Mouse (Mus musculus): ENCODE measurements around the gene Rgs21. TPM values are rescaled to one million over a fixed set of nuclear protein-coding genes. Genes with fewer than 3 reads are reported as not detected.

Rgs21 gene
- 0.12 TPM in 1 of 2 replicates, not detected in the other for polyA plus RNA-seq (2015; fragmentation: Nextera tagmentation; extraction: Ambion mirVana)

DNA sequence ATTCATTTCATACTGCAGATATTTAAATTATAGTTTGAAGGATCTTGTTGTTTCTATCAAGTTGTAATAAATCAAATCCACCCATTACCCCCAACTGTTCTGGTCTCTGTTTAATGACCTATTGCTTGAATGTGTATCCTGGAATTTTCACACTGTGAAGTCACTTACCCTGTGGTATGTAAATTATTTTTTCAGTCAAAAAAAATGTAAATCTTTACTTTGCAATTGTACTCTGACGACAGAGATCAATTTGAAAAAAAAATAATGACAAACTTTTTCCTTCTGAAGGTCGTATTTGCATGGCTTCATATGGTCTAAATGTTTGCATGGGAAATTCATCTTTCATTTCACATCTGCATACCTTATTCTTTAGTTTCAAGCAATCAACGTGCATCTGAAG is at the start of gene Rgs21:
Gene Rgs21, minus strand, starts transcription at position 101 of the 400 bp plus-strand sequence.
- WGBS, result 61% methylated on average over 3 of the region's 3 CpGs
- H3K4me2 ChIP-seq (ENCODE audit: low read depth, low read length), result no peak within 1 kb of the TSS
- no peak for ATAC-seq (replicated peaks; ENCODE audit: extremely low read depth, insufficient read depth, low FRiP score)
- H3K4me1 ChIP-seq (ENCODE audit: control insufficient read depth, insufficient read depth, low read length), result no peaks in the 10 kb centered on the region
- no peak within 1 kb of the TSS for H3K9ac ChIP-seq (ENCODE audit: low read length)
- no peaks in the 10 kb centered on the region for H3K36me3 ChIP-seq (ENCODE audit: control insufficient read depth, insufficient read depth)
- no peaks in the 10 kb centered on the region for H3K9me3 ChIP-seq (replicated peaks; ENCODE audit: control insufficient read depth, low read length)
- H3K4me3 ChIP-seq (ENCODE audit: low read length), result no peak within 1 kb of the TSS
- no peaks in the 10 kb centered on the region for H3K27me3 ChIP-seq (ENCODE audit: control insufficient read depth, insufficient read depth, low read length)
- no peak within 1 kb of the TSS for H3K27ac ChIP-seq (ENCODE audit: low read length)

DNA sequence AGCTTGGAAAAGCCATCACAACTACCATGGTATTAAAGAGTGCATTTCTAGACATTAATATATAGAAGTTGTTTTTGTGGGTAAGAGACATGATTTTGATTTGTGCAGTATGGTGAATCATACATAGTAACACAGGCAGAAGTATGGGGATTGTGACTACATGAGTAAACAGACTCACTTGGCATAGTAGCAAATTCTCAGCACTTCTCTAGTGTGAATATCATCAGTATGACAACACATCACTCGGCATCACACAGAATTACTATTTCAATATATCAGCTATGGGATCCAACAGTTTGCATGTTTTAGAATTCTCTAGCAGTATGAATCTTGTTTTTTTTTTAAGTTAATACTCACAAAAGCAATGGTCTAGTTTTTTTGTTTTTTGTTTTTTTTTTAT is 36.6 kb upstream of the Rgs21 start:
- no peaks in the 10 kb centered on the region for H3K9me3 ChIP-seq (replicated peaks; ENCODE audit: control insufficient read depth, low read length)
- no peak overlapping the region for H3K4me3 ChIP-seq (ENCODE audit: low read length)
- 86% methylated on average over 1 of the region's 1 CpGs for WGBS
- no peak overlapping the region for H3K4me2 ChIP-seq (ENCODE audit: low read depth, low read length)
- ATAC-seq (replicated peaks; ENCODE audit: extremely low read depth, insufficient read depth, low FRiP score), result no peak
- no peaks in the 10 kb centered on the region for H3K36me3 ChIP-seq (ENCODE audit: control insufficient read depth, insufficient read depth)
- no peak overlapping the region for H3K27ac ChIP-seq (ENCODE audit: low read length)
- no peak overlapping the region for H3K9ac ChIP-seq (ENCODE audit: low read length)
- no peaks in the 10 kb centered on the region for H3K4me1 ChIP-seq (ENCODE audit: control insufficient read depth, insufficient read depth, low read length)
- no peaks in the 10 kb centered on the region for H3K27me3 ChIP-seq (ENCODE audit: control insufficient read depth, insufficient read depth, low read length)

- WGBS, result 70% methylated on average over 2 of the region's 2 CpGs
- H3K4me2 ChIP-seq (ENCODE audit: low read depth, low read length), result no peak overlapping the region
- ATAC-seq (replicated peaks; ENCODE audit: extremely low read depth, insufficient read depth, low FRiP score), result no peak
- H3K27ac ChIP-seq (ENCODE audit: low read length), result no peak overlapping the region
- no peaks in the 10 kb centered on the region for H3K27me3 ChIP-seq (ENCODE audit: control insufficient read depth, insufficient read depth, low read length)
- H3K9ac ChIP-seq (ENCODE audit: low read length), result no peak overlapping the region
- no peak overlapping the region for H3K4me3 ChIP-seq (ENCODE audit: low read length)
- H3K4me1 ChIP-seq (ENCODE audit: control insufficient read depth, insufficient read depth, low read length), result no peaks in the 10 kb centered on the region
- H3K9me3 ChIP-seq (replicated peaks; ENCODE audit: control insufficient read depth, low read length), result no peaks in the 10 kb centered on the region
- no peaks in the 10 kb centered on the region for H3K36me3 ChIP-seq (ENCODE audit: control insufficient read depth, insufficient read depth)
These were observed 35.5 kb upstream of the Rgs21 start for GRCm38 (mm10) chr1:144602987-144603386.

- Histone ChIP-seq H3K4me1 (ENCODE audit: control insufficient read depth, insufficient read depth, low read length) (no peaks in the 10 kb centered on the region), H3K4me2 (ENCODE audit: low read depth, low read length) (no peak overlapping the region), H3K9ac (ENCODE audit: low read length) (no peak overlapping the region), H3K36me3 (ENCODE audit: control insufficient read depth, insufficient read depth) (no peaks in the 10 kb centered on the region), H3K27me3 (ENCODE audit: control insufficient read depth, insufficient read depth, low read length) (no peaks in the 10 kb centered on the region), H3K4me3 (ENCODE audit: low read length) (no peak overlapping the region), H3K27ac (ENCODE audit: low read length) (no peak overlapping the region), H3K9me3 (replicated peaks; ENCODE audit: control insufficient read depth, low read length) (no peaks in the 10 kb centered on the region)
- 34% methylated on average over 1 of the region's 1 CpGs for WGBS
- ATAC-seq (replicated peaks; ENCODE audit: extremely low read depth, insufficient read depth, low FRiP score), result no peak
These were observed 11.9 kb upstream of the Rgs21 start for GRCm38 (mm10) chr1:144579321-144579720.

- Histone ChIP-seq H3K27ac (ENCODE audit: low read length) (no peak overlapping the region), H3K36me3 (ENCODE audit: control insufficient read depth, insufficient read depth) (no peaks in the 10 kb centered on the region), H3K4me2 (ENCODE audit: low read depth, low read length) (no peak overlapping the region), H3K4me1 (ENCODE audit: control insufficient read depth, insufficient read depth, low read length) (no peaks in the 10 kb centered on the region), H3K9ac (ENCODE audit: low read length) (no peak overlapping the region), H3K4me3 (ENCODE audit: low read length) (no peak overlapping the region), H3K27me3 (ENCODE audit: control insufficient read depth, insufficient read depth, low read length) (no peaks in the 10 kb centered on the region), H3K9me3 (replicated peaks; ENCODE audit: control insufficient read depth, low read length) (no peaks in the 10 kb centered on the region)
- ATAC-seq (replicated peaks; ENCODE audit: extremely low read depth, insufficient read depth, low FRiP score), result no peak
- WGBS, result 84% methylated on average over 2 of the region's 2 CpGs
These were observed 5.5 kb upstream of the Rgs21 start for GRCm38 (mm10) chr1:144572972-144573371.

DNA sequence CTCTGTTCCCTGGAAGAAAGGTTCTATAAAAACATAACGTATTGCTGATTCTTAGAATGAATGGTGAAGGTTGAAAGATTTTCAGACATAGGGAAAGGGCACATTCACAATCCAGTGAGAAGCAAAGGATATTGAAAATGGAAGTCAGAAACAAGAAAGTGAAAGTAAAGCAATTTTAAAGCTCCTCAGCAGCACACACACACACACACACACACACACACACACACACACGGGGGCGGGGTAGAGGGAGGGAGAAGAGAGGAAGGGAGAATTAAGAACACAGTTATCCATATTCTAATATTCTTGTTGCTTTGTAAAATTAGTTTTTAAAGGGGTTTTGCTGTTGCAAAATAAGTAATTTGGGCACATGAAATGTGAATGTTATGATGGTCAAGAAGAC is 2.4 kb upstream of the Rgs21 start:
- Histone ChIP-seq H3K4me1 (ENCODE audit: control insufficient read depth, insufficient read depth, low read length) (no peaks in the 10 kb centered on the region), H3K27ac (ENCODE audit: low read length) (no peak overlapping the region), H3K4me3 (ENCODE audit: low read length) (no peak overlapping the region), H3K36me3 (ENCODE audit: control insufficient read depth, insufficient read depth) (no peaks in the 10 kb centered on the region), H3K27me3 (ENCODE audit: control insufficient read depth, insufficient read depth, low read length) (no peaks in the 10 kb centered on the region), H3K9ac (ENCODE audit: low read length) (no peak overlapping the region), H3K4me2 (ENCODE audit: low read depth, low read length) (no peak overlapping the region), H3K9me3 (replicated peaks; ENCODE audit: control insufficient read depth, low read length) (no peaks in the 10 kb centered on the region)
- no peak for ATAC-seq (replicated peaks; ENCODE audit: extremely low read depth, insufficient read depth, low FRiP score)
- 73% methylated on average over 3 of the region's 3 CpGs for WGBS

- no peak overlapping the region for H3K27ac ChIP-seq (ENCODE audit: low read length)
- 63% methylated on average over 4 of the region's 4 CpGs for WGBS
- H3K9ac ChIP-seq (ENCODE audit: low read length), result no peak overlapping the region
- no peak overlapping the region for H3K4me3 ChIP-seq (ENCODE audit: low read length)
- ATAC-seq (replicated peaks; ENCODE audit: extremely low read depth, insufficient read depth, low FRiP score), result no peak
- no peaks in the 10 kb centered on the region for H3K4me1 ChIP-seq (ENCODE audit: control insufficient read depth, insufficient read depth, low read length)
- H3K4me2 ChIP-seq (ENCODE audit: low read depth, low read length), result no peak overlapping the region
- no peaks in the 10 kb centered on the region for H3K27me3 ChIP-seq (ENCODE audit: control insufficient read depth, insufficient read depth, low read length)
- H3K36me3 ChIP-seq (ENCODE audit: control insufficient read depth, insufficient read depth), result no peaks in the 10 kb centered on the region
- no peaks in the 10 kb centered on the region for H3K9me3 ChIP-seq (replicated peaks; ENCODE audit: control insufficient read depth, low read length)
These were observed 22.3 kb downstream of the Rgs21 start for GRCm38 (mm10) chr1:144545142-144545541.

DNA sequence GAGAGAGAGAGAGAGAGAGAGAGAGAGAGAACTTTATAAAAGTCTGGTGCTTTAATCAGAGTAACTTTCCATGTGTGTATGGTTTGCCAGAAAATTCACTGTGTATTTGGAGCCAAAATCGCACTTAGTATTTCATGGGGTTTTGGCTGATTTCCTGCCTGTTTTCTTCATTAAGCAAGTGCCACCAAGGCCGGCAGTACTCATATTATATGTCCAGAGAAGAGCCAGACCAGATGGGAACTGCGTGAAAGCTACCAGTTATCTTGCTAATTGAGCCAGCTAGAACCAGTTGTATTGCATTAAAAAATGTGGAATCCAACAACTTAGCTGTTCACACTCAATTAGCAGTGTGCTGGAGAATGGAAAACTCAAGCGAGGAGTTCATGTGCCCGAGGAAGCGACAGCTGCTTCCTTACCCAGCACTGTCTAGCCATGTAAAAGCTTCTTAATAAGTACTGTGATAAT is 22.9 kb downstream of the Rgs21 start:
- no peaks in the 10 kb centered on the region for H3K36me3 ChIP-seq (ENCODE audit: control insufficient read depth, insufficient read depth)
- H3K27ac ChIP-seq (ENCODE audit: low read length), result no peak overlapping the region
- no peaks in the 10 kb centered on the region for H3K4me1 ChIP-seq (ENCODE audit: control insufficient read depth, insufficient read depth, low read length)
- H3K9me3 ChIP-seq (replicated peaks; ENCODE audit: control insufficient read depth, low read length), result no peaks in the 10 kb centered on the region
- H3K4me2 ChIP-seq (ENCODE audit: low read depth, low read length), result no peak overlapping the region
- H3K4me3 ChIP-seq (ENCODE audit: low read length), result no peak overlapping the region
- WGBS, result 66% methylated on average over 6 of the region's 6 CpGs
- H3K27me3 ChIP-seq (ENCODE audit: control insufficient read depth, insufficient read depth, low read length), result no peaks in the 10 kb centered on the region
- no peak overlapping the region for H3K9ac ChIP-seq (ENCODE audit: low read length)
- ATAC-seq (replicated peaks; ENCODE audit: extremely low read depth, insufficient read depth, low FRiP score), result no peak

DNA sequence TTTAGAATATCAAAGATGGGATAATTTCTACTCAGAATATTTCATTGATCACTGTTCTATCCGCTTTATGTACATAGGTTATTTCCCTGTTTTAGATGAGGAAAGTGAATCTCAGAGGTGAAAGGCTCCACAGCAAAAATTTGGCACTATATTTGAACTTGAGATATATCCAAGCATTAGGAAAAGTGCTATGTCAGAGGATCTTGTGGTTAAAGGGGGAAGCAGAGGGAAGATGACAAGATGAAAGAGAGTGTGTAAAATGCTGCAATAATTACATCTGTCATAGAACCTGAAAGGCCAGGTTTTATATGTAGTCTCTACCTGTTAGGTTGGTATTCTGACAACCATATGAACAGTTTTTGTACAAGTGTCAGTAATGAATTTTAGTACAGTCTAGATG is 35.7 kb downstream of the Rgs21 start:
- Histone ChIP-seq H3K4me1 (ENCODE audit: control insufficient read depth, insufficient read depth, low read length) (no peaks in the 10 kb centered on the region), H3K4me2 (ENCODE audit: low read depth, low read length) (no peak overlapping the region), H3K27ac (ENCODE audit: low read length) (no peak overlapping the region), H3K9me3 (replicated peaks; ENCODE audit: control insufficient read depth, low read length) (no peaks in the 10 kb centered on the region), H3K4me3 (ENCODE audit: low read length) (no peak overlapping the region), H3K36me3 (ENCODE audit: control insufficient read depth, insufficient read depth) (no peaks in the 10 kb centered on the region), H3K27me3 (ENCODE audit: control insufficient read depth, insufficient read depth, low read length) (no peaks in the 10 kb centered on the region), H3K9ac (ENCODE audit: low read length) (no peak overlapping the region)
- no peak for ATAC-seq (replicated peaks; ENCODE audit: extremely low read depth, insufficient read depth, low FRiP score)
- WGBS, result 88% methylated on average over 1 of the region's 1 CpGs
